Mouse (Mus musculus) mouse trophoblast stem cell (cell line): ENCODE results near the gene Rhot2.

ENCODE experiments used
- in situ Hi-C, 2 experiments: fragments of 300-500 bp; cut with MseI, MboI; formaldehyde crosslinking; loops; 2 replicates in 1 of 2; 3 replicates in 1 of 2; pipeline ENCODE4 v1.15.1; 2025

Gene Rhot2

DNA sequence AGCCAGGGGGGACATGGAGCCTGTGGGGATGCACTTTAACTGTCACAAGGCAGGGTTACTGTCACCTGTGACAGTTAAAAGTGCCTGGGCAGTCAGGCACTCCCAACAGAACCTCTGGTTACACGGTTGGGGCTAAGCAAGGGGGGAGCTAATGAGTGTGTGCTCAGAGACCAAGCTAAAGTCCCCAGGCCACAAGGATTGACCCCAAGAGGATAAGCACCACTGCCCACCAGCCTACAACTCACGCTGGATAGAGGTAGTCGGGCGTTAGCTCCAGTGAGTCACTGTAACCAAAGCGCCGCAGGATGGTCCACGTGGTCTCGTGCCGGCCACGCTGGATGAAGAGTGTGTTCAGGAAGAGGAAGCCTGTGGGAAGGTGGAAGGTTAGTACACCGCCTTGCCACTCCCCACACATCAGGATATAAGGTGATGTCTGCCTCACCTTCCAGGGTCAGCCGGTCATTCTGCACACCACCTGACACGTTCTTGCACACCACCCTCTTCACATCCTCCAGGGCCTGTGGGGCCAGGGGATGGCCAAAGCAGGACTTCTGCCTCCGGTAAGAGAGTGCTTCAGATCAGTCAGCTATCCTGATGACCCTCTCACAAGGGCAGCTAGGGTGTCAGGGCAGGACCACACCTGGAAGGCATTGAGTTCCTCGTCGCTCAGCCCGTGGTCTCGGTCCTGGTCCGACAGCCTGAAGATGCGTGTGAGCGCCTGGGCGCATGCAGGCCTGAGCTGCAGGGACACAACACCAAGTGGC lies 3.4 kb downstream of the Rhot2 start, which contains the start of gene Gm20683:
Gene Gm20683, minus strand, starts transcription at position 647 of the 764 bp plus-strand sequence.
- in situ Hi-C loops: no loop called here

DNA sequence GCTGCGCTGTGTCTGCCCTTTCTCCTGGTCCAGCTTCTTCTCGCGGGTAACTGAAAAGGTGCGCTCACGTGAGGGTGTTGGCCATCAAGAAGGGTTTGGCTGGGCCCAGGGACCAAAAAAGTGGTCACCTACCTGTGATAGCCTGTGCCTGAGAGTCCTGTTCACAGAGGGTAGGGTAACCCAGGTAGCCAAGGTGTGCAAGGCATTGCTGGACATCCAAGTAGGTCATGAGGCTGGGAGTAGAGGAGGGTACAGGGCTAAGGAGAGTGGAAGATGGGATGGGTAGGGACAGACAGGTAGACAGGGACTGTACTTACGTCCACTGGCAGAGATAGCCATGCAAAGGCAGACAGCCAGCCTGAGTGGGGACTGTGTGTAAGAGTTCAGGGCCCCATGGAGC lies 4.1 kb downstream of the Rhot2 start:
- in situ Hi-C loops: no loop called here

DNA sequence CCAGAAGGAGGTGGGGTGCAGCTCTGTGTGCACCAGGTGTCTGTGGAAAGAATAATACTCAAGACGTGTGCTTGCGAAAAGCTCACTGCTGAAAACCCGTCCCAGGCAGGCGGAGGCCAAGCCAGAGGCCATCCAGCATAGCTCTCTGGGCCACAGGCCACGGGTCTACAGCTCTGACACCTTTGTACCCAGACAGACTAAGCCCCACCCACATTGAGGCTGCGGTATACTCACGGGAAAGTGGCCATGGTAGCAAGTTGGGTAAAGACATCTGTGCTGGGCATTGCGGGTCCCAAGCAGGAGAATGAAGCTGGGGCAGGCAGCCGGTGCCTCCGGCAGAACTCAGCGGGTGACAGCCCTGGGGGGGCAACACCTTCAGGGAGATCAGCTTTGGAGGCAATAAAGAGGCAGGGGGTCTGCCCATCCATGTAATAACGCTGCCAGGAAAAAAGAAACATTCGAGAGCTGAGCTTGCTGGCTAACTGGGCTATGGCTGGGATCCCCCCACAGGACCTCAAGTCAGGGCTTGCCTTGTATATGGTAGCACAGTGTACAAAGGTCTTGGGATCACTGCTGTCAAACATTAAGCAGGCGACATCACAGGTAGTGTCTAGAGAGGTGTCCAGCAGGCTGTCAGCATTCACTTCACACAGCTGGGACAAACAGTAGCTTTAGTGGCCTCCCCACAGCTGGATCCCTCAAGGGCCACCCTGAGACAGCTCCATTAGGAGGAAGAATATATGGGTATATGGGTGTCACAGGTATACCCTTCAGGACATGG lies 5.0 kb downstream of the Rhot2 start:
- in situ Hi-C loops: no loop called here

DNA sequence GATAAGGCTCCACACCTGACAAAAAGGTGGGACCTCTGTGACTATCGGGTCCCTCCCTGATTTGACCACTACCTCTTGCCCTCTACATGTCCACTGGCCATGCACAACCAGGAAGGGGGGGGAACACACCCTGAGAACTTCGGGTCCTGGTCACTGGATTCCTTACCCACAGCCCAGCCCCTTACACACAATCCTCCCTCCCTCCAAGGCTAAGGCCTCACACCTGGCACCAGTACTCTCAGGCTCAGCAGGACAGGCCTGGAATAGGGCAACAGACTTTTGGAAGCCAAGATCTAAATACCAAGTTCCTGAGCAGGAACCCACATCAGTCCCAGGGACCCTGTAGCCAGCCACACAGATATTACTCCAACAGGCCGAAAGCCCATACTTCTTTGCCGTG lies 5.7 kb downstream of the Rhot2 start:
- in situ Hi-C loops: no loop called here

DNA sequence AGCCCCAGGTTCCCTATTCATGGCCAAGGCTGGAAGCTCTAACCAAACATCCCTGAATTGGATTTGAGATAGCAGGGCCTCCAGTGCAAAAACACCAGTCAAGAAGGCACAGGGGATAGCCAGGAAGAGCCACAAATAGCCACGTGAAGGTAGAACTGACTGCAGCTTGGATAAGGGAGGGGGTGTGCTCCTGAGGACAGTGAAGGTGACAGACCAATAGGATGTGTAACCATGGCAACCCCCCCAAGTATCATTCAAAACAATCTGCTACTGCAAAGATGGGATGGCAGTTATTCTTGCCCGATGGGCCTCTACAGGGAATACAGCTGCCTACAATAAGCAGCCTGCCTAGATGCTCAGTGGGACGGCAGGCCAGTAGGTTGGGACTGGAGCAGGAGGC lies 7.1 kb downstream of the Rhot2 start:
- in situ Hi-C loops: no loop called here

DNA sequence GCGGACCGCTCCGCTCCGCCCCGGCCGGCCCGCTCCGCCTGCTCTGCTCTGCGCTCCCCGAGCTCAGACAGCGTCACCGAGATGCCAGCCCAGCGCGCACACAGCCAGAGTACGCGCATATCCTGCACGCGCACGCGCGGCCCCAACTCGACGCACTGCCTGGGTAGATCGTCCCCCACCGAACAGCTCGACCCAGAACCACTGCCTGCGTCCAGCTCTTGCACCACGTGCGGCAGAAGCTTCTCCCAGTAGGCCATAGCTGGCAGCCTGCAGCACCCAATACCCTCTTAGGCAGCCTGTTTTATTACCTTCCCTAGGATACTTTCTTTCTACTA lies 7.6 kb downstream of the Rhot2 start, which contains the start of gene Rhbdl1:
Gene Rhbdl1, minus strand, starts transcription at position 220 of the 335 bp plus-strand sequence.
- in situ Hi-C loops: no loop called here

DNA sequence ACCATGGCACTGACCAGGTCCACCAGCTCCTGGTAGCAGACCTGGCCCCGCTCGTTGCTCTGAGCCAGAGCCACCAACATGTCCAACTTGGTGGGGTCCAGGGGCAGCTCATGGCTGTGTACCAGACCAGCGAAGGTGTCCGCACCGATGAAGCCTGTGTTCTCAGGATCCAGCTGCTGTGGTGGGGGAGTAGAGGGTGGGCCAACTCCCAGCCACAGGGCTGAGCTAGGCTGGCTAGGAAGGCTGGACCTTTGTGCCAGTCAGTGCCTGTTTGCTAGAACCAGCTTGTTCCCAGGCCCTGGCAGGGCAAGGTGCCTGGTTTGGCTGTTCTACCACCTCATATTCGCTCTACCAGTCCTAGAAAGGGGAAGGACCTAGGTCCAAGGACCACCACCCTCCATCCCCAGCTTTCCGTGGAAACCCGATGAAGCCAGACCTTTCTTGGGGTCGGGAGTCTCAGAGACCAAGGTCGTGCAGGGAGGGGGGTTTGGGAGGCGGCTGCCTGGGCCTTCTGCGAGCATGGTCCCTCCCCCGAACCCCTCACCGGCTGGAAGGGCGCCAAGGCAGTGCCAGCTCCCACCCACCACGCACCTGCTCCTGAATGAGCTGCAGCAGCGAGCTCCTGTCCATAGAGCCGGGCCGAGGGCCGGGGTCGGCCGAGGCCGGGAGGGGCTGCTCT lies 8.1 kb downstream of the Rhot2 start:
- in situ Hi-C loops: no loop called here

DNA sequence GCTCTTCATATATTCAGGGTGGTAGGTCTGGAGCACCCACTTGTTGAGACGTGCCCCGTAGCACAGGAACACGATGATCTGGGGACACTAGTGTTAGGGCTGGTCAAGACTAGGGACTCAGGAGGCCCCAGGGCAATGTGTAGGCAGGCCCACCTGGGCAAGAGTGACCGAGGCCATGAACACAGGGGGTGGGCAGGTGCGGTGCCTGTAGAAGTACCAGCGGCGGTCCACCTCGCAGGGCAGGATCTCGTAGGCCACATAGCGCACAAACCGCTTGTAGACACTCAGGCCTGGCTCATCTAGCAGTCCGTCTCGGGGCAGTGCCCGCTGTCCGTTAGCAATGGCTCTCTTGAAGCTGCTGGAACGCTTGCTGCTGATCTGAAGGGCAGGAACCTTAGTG lies 8.8 kb downstream of the Rhot2 start:
- in situ Hi-C loops: no loop called here

DNA sequence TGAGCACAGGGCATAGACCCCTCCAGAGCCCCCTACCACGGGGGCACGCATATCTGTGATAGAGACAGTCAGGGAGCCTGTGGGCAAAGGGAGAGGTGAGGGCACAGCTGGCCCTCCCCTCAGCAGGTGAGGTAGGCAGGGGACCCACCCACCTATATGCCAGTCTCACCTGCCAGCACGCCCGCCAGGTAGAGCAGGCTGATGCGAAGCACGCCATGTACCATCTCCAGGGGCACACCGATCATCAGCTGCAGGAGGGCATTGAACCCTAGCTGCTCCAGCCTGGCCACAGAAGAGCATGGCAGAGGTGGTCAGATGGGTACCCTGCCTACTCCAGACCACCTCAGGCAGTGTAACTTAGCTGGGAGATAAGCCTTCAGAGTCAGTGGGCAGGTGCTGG lies 9.3 kb downstream of the Rhot2 start:
- in situ Hi-C loops: no loop called here

DNA sequence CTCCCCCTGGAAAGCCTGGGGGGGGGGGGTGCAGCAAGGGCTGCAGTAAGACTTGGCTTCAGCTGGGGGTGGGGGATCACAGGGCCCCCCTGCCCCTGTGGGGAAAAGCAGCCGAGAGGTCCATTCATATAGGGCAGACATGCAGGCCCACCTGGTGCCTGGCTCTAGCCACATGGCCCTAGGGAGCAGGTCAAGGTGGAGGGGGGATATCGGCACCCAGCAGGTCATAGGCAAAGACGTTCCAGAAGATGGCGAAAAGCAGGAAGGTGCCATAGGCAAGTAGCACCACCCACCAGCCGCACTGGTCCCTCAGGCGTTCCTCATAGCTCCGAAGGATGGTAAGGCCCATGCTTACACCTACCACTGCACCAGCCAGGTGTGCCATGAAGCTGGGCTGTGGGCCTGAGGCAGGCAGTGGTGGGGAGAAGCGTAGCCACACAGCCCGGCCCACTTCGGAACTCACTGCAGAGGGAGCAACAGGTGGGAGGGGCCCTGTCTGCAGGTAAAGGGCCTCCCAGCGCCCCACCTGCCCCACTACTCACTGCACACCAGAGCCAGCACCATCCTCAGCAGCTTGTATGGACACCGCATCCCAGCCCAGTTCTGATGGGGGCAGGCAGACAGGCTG lies 9.9 kb downstream of the Rhot2 start:
- in situ Hi-C loops: no loop called here

DNA sequence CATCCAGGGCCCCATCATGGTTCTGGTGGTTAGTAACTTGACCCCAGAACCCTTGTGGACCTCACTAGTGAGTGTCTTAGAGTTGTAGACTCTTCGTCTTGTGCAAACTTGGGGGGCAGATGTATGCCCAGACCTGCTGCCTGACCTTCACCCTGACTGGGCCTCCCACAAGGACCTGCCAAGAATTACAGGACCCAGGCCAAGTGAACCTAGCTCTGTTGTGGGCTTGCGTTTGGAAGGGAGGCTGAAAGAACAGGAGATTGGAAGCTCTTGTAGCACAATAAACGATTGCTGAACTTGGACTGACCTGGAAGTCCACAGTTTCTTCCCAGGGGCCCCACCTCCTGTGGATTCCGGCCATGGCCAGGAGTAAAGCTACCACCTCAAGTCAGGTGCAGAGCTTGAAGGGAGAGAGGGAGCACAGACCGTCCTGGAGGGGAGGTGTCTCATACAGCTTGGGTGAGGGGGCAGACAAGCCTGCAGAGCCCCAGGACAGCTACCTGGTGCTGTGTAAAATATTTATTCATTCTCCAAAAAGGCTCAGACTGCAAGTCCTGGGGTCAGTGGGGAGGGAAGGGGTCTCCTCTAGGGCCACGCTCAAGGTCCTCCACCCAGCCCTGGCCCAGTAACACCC lies 10.6 kb downstream of the Rhot2 start:
- in situ Hi-C loops: no loop called here

DNA sequence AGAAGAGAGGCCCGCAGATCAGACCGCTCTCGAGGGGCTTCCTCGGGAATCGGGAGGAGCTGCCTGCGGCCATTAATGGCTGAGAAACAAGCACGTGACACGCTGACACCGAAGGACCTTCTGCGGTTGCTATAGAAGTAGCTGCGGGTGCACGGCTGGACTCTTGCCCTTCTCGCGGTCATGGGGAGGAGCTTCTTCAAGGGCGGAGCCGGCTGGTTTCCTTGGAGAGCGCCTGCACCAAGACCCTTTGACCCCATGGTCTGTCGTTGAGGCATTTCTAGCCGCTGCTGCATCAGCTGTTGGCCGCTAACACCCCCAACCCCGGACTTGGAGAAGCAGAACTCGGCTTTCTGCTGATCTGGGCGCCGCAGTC lies 11.4 kb downstream of the Rhot2 start, which contains the start of gene Stub1:
Gene Stub1, minus strand, starts transcription at position 114 of the 373 bp plus-strand sequence.
- in situ Hi-C loops: no loop called here

DNA sequence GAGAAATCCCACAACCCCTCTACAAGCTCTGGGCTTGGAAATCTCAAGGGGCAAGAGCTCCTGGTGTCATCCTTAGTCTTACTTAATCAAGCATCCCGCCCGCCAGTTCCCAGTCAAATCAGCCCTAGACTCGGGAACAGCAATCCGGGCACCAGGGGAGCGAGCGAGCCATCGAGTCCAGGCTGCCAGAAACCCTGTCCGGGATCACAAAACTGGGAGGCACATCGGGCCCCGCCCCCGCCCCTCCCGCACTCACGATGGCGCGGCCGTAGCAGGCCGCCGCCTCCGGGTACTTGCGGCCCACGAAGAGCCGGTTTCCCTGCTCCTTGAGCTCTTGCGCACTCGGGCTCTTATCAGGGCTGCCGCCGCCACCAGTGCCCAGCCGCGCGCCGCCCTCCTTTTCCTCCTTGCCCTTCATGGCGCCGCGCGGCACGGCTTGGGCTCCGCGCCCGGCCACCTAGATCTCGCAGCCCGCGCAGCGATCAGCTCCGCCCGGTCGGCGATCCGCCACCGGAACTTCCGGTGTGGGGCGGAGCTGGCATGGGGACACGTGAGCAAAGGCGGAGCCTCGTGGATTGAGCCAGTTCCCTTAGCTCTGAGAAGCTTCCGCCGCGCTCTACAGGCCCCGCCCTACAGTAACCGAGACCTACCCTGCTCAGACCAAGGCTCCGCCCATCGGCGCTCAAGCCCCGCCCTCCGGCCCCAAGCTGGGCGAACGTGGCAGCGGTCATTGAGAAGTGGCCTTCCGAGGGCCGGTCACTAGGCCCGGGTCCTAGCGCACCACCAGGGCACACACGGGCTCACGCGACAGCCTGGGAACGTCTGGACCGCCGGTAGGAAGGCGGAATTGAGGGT lies 12.0 kb downstream of the Rhot2 start:
- in situ Hi-C loops: no loop called here

DNA sequence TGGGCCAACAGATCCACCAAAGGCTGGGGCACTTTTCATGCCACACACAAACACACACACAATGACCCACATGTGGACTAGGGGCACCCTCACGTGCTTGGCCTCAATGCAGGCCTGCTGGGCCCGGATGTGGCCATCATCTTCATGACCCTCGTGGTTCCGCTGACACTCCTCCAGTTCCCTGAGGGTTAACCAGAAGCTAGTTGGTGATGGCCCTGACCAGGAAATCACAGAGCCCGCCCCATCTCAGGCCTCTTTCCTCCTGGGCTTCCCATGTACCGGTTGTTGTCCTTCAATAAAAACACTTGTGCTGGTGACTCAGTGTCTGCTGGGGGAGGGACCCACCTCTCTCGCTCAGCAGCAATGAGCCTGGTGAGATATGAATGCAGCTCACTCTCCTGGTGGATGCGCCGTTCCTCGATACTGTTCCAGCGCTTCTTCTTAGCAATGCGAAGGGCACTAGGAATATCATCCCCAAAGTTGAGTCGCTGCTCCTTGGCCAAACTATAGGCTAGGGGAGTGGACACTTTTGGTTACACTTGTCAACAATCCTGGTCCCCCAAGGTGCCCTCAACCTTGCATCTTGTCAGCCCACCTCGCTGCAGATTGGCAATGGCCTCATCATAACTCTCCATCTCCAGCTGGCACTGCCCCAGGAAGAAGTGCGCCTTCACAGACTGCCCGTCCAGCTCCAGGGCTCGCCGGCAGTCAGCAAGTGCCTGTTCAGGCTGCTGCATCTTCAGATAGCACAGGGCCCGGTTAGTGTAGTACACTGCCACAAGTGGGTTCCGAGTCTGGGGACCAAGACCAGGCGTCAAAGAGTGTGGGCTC lies 13.0 kb downstream of the Rhot2 start:
- in situ Hi-C loops: no loop called here

DNA sequence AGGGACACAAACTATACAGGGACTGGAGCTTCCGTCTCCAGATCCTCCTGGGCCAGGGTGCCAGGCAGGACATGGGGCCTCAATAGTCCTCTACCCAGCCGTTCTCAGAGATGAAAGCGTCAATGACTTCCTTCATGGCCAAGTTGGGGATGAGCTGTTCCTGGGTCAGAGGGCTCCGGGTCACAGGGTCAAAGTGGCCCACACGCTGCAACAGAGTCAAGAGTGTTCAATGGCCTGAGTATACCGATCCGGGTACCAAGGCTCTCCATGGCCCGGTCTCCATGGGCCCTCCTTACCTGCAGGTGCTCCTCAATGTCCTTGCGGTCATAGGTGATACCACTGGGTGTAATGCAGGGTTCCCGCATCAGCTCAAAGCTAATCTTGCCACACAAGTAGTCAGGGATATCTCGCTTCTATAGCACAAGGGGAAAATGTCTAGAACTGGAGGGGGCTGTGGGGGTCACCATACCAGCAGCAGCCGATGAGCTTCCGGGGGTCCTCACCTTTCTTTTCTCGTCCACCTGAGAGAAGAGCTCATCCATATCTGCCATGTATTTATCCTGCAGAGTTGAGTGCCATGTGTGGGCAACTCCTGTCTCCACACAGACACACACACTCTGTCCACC lies 13.7 kb downstream of the Rhot2 start:
- in situ Hi-C loops: no loop called here

DNA sequence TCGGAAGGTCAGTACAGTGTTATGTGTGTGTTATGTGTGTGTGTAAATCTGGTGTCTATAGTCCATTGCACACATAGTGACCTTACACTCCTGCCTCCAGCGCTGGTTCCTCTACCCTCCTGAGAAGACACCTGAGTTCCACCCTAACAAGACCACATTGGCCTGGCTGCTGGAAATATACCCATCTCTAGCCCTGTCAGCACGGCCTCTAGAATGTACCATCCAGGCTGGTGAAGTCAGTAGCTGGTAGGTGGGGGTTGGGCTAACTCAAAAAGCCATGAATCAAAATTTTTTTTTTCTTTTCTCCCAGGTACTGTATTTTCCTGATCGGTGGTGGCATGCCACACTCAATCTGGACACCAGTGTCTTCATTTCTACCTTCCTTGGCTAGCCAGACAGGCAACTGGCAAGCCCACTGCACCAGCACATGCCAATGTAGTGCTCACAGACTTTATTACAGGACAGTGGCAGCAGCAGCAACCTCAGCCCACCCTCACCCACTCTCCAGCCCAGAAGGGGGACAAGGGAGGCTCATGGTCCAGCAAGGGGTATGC lies 14.4 kb downstream of the Rhot2 start:
- in situ Hi-C loops: no loop called here

DNA sequence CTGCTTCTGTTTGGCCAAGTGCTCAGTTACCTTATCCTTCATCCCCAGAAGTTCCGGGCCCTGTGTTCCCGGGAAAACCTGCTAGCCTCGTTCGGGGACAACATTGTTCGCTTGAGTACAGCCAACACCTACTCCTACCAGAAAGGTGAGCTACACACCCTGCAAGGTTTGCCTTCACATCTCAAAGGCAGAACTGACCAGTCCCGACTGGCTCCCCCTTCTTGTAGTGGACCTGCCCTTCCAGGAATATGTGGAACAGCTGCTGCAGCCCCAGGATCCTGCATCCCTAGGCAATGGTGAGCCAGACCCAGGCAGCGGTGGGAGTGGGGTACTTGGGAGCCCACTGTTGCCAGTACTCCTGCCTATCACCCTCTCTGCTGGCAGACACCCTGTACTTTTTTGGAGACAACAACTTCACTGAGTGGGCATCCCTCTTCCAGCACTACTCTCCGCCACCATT lies 15.1 kb downstream of the Rhot2 start:
- in situ Hi-C loops: no loop called here

DNA sequence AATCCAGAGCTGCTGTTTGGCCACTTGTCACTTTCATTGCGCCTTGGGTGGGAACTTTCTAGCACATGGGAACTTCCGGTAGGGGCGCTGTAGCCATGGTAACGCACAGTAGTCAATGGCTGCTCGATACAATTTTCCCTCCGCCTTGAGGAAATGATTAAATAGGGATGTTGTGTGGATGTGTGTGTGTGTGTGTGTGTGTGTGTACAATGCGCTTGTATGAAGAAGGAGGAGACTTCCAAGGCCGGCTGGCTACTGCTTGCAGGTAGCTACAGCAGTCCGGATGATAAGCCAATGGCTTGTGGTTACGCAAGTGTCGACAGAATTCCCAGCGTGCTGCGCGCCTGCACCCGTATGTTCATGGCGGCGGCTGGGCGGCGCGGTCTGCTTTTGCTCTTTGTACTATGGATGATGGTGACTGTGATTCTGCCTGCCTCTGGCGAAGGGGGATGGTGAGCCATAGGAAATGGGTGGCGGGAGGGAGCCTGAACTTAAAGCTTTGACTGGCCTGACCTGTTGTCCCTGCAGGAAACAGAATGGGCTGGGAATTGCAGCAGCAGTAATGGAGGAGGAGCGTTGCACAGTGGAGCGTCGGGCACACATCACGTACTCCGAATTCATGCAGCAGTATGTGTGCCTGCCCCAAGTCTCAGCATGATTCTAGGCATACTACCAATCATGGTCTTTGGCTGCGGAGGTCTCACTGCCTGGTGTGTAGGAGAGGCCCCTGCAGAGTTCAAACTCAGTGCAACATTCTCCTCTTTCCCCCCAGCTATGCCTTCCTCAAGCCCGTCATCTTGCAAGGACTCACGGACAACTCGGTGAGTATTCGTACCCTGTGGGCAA lies 15.7 kb downstream of the Rhot2 start, which contains the start of gene Jmjd8:
Gene Jmjd8, plus strand, starts transcription at position 156 of the 846 bp plus-strand sequence.
- in situ Hi-C loops: no loop called here
